Mouse (Mus musculus): Measurements from ENCODE around the gene Arih1. TPM values are rescaled to one million over a fixed set of nuclear protein-coding genes. Genes with fewer than 3 reads are reported as not detected.

Arih1 gene
- polyA plus RNA-seq, 1 experiment from 2014 or later, result 26.1 TPM

- no peaks in the 10 kb centered on the region for H3K27me3 ChIP-seq
- H3K9ac ChIP-seq, result no peak overlapping the region
- H3K4me2 ChIP-seq (replicated peaks), result no peak overlapping the region
- ATAC-seq (ENCODE audit: insufficient number of reproducible peaks, insufficient read depth, low FRiP score, low TSS enrichment), result no peak
- WGBS, result 57% methylated on average over 1 of the region's 1 CpGs
- H3K27ac ChIP-seq, result no peak overlapping the region
- no peaks in the 10 kb centered on the region for H3K36me3 ChIP-seq
- no peaks in the 10 kb centered on the region for H3K9me3 ChIP-seq
- no peaks in the 10 kb centered on the region for H3K4me1 ChIP-seq
- H3K4me3 ChIP-seq, result no peak overlapping the region
These were observed 21.7 kb upstream of the Arih1 start for GRCm38 (mm10) chr9:59508146-59508545.

- no peaks in the 10 kb centered on the region for H3K9me3 ChIP-seq
- H3K27ac ChIP-seq, result no peak overlapping the region
- peak overlapping the region; percentile 88 for H3K4me2 ChIP-seq (replicated peaks)
- no peak for ATAC-seq (ENCODE audit: insufficient number of reproducible peaks, insufficient read depth, low FRiP score, low TSS enrichment)
- no peaks in the 10 kb centered on the region for H3K36me3 ChIP-seq
- no peaks in the 10 kb centered on the region for H3K27me3 ChIP-seq
- peak overlapping the region; percentile 99 for H3K4me3 ChIP-seq
- peaks cover 9% of the 10 kb centered on the region; the same call in 1 of the 2 replicates for H3K4me1 ChIP-seq
- no peak overlapping the region for H3K9ac ChIP-seq
These were observed 913 bp upstream of the Arih1 start for GRCm38 (mm10) chr9:59487331-59487730.

GRCm38 (mm10) chr9:59486076-59486518 lies 321 bp downstream of the Arih1 start:
- H3K27me3 ChIP-seq, result no peaks in the 10 kb centered on the region
- peak overlapping the region; percentile 88 for H3K4me2 ChIP-seq (replicated peaks)
- no peaks in the 10 kb centered on the region for H3K9me3 ChIP-seq
- H3K27ac ChIP-seq, result peak overlapping the region; percentile 99
- WGBS, result under 1% methylated on average over 59 of the region's 71 CpGs
- peak; percentile 31 for ATAC-seq (ENCODE audit: insufficient number of reproducible peaks, insufficient read depth, low FRiP score, low TSS enrichment)
- peak overlapping the region; percentile 99 for H3K4me3 ChIP-seq
- H3K36me3 ChIP-seq, result no peaks in the 10 kb centered on the region
- peak overlapping the region; percentile 98 for H3K9ac ChIP-seq
- peaks cover 9% of the 10 kb centered on the region; the same call in 1 of the 2 replicates for H3K4me1 ChIP-seq

GRCm38 (mm10) chr9:59485511-59486075 lies 825 bp downstream of the Arih1 start:
- no peaks in the 10 kb centered on the region for H3K36me3 ChIP-seq
- H3K27me3 ChIP-seq, result no peaks in the 10 kb centered on the region
- peaks cover 9% of the 10 kb centered on the region; the same call in 1 of the 2 replicates for H3K4me1 ChIP-seq
- peak; percentile 75 for ATAC-seq (ENCODE audit: insufficient number of reproducible peaks, insufficient read depth, low FRiP score, low TSS enrichment)
- WGBS, result 0% methylated on average over 34 of the region's 34 CpGs
- H3K4me3 ChIP-seq, result peak overlapping the region; percentile 99
- H3K27ac ChIP-seq, result peak overlapping the region; percentile 99
- H3K4me2 ChIP-seq (replicated peaks), result peak overlapping the region; percentile 88
- H3K9me3 ChIP-seq, result no peaks in the 10 kb centered on the region
- peak overlapping the region; percentile 98 for H3K9ac ChIP-seq

GRCm38 (mm10) chr9:59484760-59485159 lies 1.7 kb downstream of the Arih1 start:
- no peak overlapping the region for H3K27ac ChIP-seq
- H3K4me3 ChIP-seq, result peak overlapping the region; percentile 99
- H3K9ac ChIP-seq, result peak overlapping the region; percentile 98
- H3K4me2 ChIP-seq (replicated peaks), result peak overlapping the region; percentile 88
- H3K36me3 ChIP-seq, result no peaks in the 10 kb centered on the region
- no peaks in the 10 kb centered on the region for H3K27me3 ChIP-seq
- no peaks in the 10 kb centered on the region for H3K9me3 ChIP-seq
- H3K4me1 ChIP-seq, result peaks cover 11% of the 10 kb centered on the region
- ATAC-seq (ENCODE audit: insufficient number of reproducible peaks, insufficient read depth, low FRiP score, low TSS enrichment), result no peak
- WGBS, result 19% methylated on average over 7 of the region's 7 CpGs

- 30% methylated on average over 1 of the region's 1 CpGs for WGBS
- Histone ChIP-seq H3K27me3 (no peaks in the 10 kb centered on the region), H3K4me3 (no peak overlapping the region), H3K4me2 (replicated peaks) (no peak overlapping the region), H3K9me3 (no peaks in the 10 kb centered on the region), H3K27ac (no peak overlapping the region), H3K36me3 (no peaks in the 10 kb centered on the region), H3K4me1 (peaks cover 16% of the 10 kb centered on the region), H3K9ac (no peak overlapping the region)
- no peak for ATAC-seq (ENCODE audit: insufficient number of reproducible peaks, insufficient read depth, low FRiP score, low TSS enrichment)
These were observed 4.0 kb downstream of the Arih1 start for GRCm38 (mm10) chr9:59482419-59482818.

GRCm38 (mm10) chr9:59476617-59477016 lies 9.8 kb downstream of the Arih1 start:
- ATAC-seq (ENCODE audit: insufficient number of reproducible peaks, insufficient read depth, low FRiP score, low TSS enrichment), result no peak
- Histone ChIP-seq H3K4me1 (peaks cover 7% of the 10 kb centered on the region; the same call in 1 of the 2 replicates), H3K27ac (no peak overlapping the region), H3K4me3 (no peak overlapping the region), H3K36me3 (peaks cover 15% of the 10 kb centered on the region; the same call in 1 of the 2 replicates), H3K27me3 (no peaks in the 10 kb centered on the region), H3K9me3 (no peaks in the 10 kb centered on the region), H3K9ac (no peak overlapping the region), H3K4me2 (replicated peaks) (no peak overlapping the region)
- WGBS, result 91% methylated on average over 2 of the region's 2 CpGs

- no peak overlapping the region for H3K27ac ChIP-seq
- peaks cover 15% of the 10 kb centered on the region; the same call in 1 of the 2 replicates for H3K36me3 ChIP-seq
- H3K9me3 ChIP-seq, result no peaks in the 10 kb centered on the region
- H3K27me3 ChIP-seq, result no peaks in the 10 kb centered on the region
- WGBS, result 87% methylated on average over 1 of the region's 1 CpGs
- no peak overlapping the region for H3K4me3 ChIP-seq
- no peak overlapping the region for H3K4me2 ChIP-seq (replicated peaks)
- peaks cover 6% of the 10 kb centered on the region; the same call in 1 of the 2 replicates for H3K4me1 ChIP-seq
- ATAC-seq (ENCODE audit: insufficient number of reproducible peaks, insufficient read depth, low FRiP score, low TSS enrichment), result no peak
- no peak overlapping the region for H3K9ac ChIP-seq
These were observed 11.6 kb downstream of the Arih1 start for GRCm38 (mm10) chr9:59474838-59475237.

GRCm38 (mm10) chr9:59473171-59473570 lies 13.2 kb downstream of the Arih1 start:
- 86% methylated on average over 2 of the region's 2 CpGs for WGBS
- H3K9me3 ChIP-seq, result no peaks in the 10 kb centered on the region
- H3K4me2 ChIP-seq (replicated peaks), result no peak overlapping the region
- H3K27ac ChIP-seq, result no peak overlapping the region
- no peaks in the 10 kb centered on the region for H3K27me3 ChIP-seq
- no peak overlapping the region for H3K4me3 ChIP-seq
- ATAC-seq (ENCODE audit: insufficient number of reproducible peaks, insufficient read depth, low FRiP score, low TSS enrichment), result no peak
- H3K36me3 ChIP-seq, result peaks cover 15% of the 10 kb centered on the region; the same call in 1 of the 2 replicates
- H3K9ac ChIP-seq, result no peak overlapping the region
- no peaks in the 10 kb centered on the region for H3K4me1 ChIP-seq

- no peak overlapping the region for H3K9ac ChIP-seq
- no peaks in the 10 kb centered on the region for H3K9me3 ChIP-seq
- no peak overlapping the region for H3K4me3 ChIP-seq
- H3K27ac ChIP-seq, result no peak overlapping the region
- peaks cover 15% of the 10 kb centered on the region; the same call in 1 of the 2 replicates for H3K36me3 ChIP-seq
- no peaks in the 10 kb centered on the region for H3K4me1 ChIP-seq
- ATAC-seq (ENCODE audit: insufficient number of reproducible peaks, insufficient read depth, low FRiP score, low TSS enrichment), result no peak
- no peak overlapping the region for H3K4me2 ChIP-seq (replicated peaks)
- 83% methylated on average over 1 of the region's 1 CpGs for WGBS
- no peaks in the 10 kb centered on the region for H3K27me3 ChIP-seq
These were observed 17.0 kb downstream of the Arih1 start for GRCm38 (mm10) chr9:59469446-59469845.

GRCm38 (mm10) chr9:59464293-59464692 lies 22.1 kb downstream of the Arih1 start:
- no peak overlapping the region for H3K9ac ChIP-seq
- no peaks in the 10 kb centered on the region for H3K4me1 ChIP-seq
- 52% methylated on average over 1 of the region's 1 CpGs for WGBS
- H3K9me3 ChIP-seq, result no peaks in the 10 kb centered on the region
- no peak for ATAC-seq (ENCODE audit: insufficient number of reproducible peaks, insufficient read depth, low FRiP score, low TSS enrichment)
- no peaks in the 10 kb centered on the region for H3K27me3 ChIP-seq
- H3K4me2 ChIP-seq (replicated peaks), result no peak overlapping the region
- H3K4me3 ChIP-seq, result no peak overlapping the region
- no peaks in the 10 kb centered on the region for H3K36me3 ChIP-seq
- no peak overlapping the region for H3K27ac ChIP-seq

GRCm38 (mm10) chr9:59458997-59459510 lies 27.4 kb downstream of the Arih1 start:
- H3K4me3 ChIP-seq, result no peak overlapping the region
- no peak overlapping the region for H3K4me2 ChIP-seq (replicated peaks)
- H3K27me3 ChIP-seq, result no peaks in the 10 kb centered on the region
- H3K4me1 ChIP-seq, result no peaks in the 10 kb centered on the region
- no peak for ATAC-seq (ENCODE audit: insufficient number of reproducible peaks, insufficient read depth, low FRiP score, low TSS enrichment)
- 0 out of 2 replicates have a peak, but pooled peaks cover 5% of the 10 kb centered on the region for H3K36me3 ChIP-seq
- H3K27ac ChIP-seq, result no peak overlapping the region
- H3K9ac ChIP-seq, result no peak overlapping the region
- H3K9me3 ChIP-seq, result no peaks in the 10 kb centered on the region
- WGBS, result 71% methylated on average over 4 of the region's 4 CpGs

Measured in embryonic facial prominence, embryonic 12.5 days (tissue).